Mouse (Mus musculus): Measurements from ENCODE around the gene Tada3. TPM values are rescaled to one million over a fixed set of nuclear protein-coding genes. Genes with fewer than 3 reads are reported as not detected.

Gene Tada3
- polyA plus RNA-seq, 1 experiment, result 31.6 TPM

- Histone ChIP-seq H3K36me3 (ENCODE audit: control insufficient read depth, insufficient read depth, low read length) (no peaks in the 10 kb centered on the region), H3K27ac (ENCODE audit: control insufficient read depth, insufficient read depth, low read length) (no peak overlapping the region), H3K4me1 (replicated peaks; ENCODE audit: control insufficient read depth, insufficient read depth, low read length) (peaks cover 12% of the 10 kb centered on the region), H3K4me3 (ENCODE audit: control insufficient read depth, insufficient read depth, low read length) (peak overlapping the region; percentile 70), H3K27me3 (ENCODE audit: control insufficient read depth, insufficient read depth, low read length) (no peaks in the 10 kb centered on the region)
- WGBS, result 14% methylated on average over 16 of the region's 16 CpGs
- TF ChIP-seq POLR2A (IDR thresholded peaks at IDR 0.05; ENCODE audit: control insufficient read depth, extremely low read depth, insufficient read depth, low read length, poor library complexity) (no peak), CTCF (IDR thresholded peaks at IDR 0.05; ENCODE audit: borderline replicate concordance, control insufficient read depth, extremely low read depth, insufficient read depth, low read length, poor library complexity) (no peak)
- DNase-seq, result no peak
Measured at GRCm38 (mm10) chr6:113418441-113419198, 40.9 kb upstream of the Tada3 start.

DNA sequence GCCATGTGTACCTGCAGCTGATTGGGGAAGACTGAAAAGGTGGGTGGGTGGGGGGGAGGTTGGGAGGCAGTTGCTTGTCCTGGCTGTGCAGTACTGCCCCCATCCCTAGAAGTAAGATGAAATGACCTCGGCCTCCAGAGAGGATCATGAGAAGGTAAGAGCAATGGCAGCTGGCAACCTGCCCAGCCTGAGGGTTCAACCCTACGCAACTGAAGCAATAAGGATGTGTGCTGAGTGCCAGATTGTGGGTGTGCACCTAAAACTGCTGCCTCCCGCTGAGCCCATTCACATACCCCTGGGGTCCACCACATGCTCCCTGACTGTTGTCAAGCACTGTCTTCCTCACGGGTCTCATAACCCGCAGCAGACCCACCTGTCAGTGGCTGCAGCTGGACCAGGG is 38.7 kb upstream of the Tada3 start:
- no peak overlapping the region for H3K4me3 ChIP-seq (ENCODE audit: control insufficient read depth, insufficient read depth, low read length)
- DNase-seq, result no peak
- no peak overlapping the region for H3K27ac ChIP-seq (ENCODE audit: control insufficient read depth, insufficient read depth, low read length)
- 93% methylated on average over 5 of the region's 5 CpGs for WGBS
- no peaks in the 10 kb centered on the region for H3K27me3 ChIP-seq (ENCODE audit: control insufficient read depth, insufficient read depth, low read length)
- H3K4me1 ChIP-seq (replicated peaks; ENCODE audit: control insufficient read depth, insufficient read depth, low read length), result peaks cover 12% of the 10 kb centered on the region
- TF ChIP-seq POLR2A (IDR thresholded peaks at IDR 0.05; ENCODE audit: control insufficient read depth, extremely low read depth, insufficient read depth, low read length, poor library complexity), result no peak
- TF ChIP-seq CTCF (IDR thresholded peaks at IDR 0.05; ENCODE audit: borderline replicate concordance, control insufficient read depth, extremely low read depth, insufficient read depth, low read length, poor library complexity), result no peak
- H3K36me3 ChIP-seq (ENCODE audit: control insufficient read depth, insufficient read depth, low read length), result no peaks in the 10 kb centered on the region

GRCm38 (mm10) chr6:113410001-113410400 is 32.3 kb upstream of the Tada3 start:
- Histone ChIP-seq H3K27ac (ENCODE audit: control insufficient read depth, insufficient read depth, low read length) (no peak overlapping the region), H3K4me3 (ENCODE audit: control insufficient read depth, insufficient read depth, low read length) (no peak overlapping the region), H3K36me3 (ENCODE audit: control insufficient read depth, insufficient read depth, low read length) (0 out of 2 replicates have a peak, but pooled peaks cover 4% of the 10 kb centered on the region), H3K4me1 (replicated peaks; ENCODE audit: control insufficient read depth, insufficient read depth, low read length) (no peaks in the 10 kb centered on the region), H3K27me3 (ENCODE audit: control insufficient read depth, insufficient read depth, low read length) (no peaks in the 10 kb centered on the region)
- DNase-seq, result no peak
- TF ChIP-seq CTCF (IDR thresholded peaks at IDR 0.05; ENCODE audit: borderline replicate concordance, control insufficient read depth, extremely low read depth, insufficient read depth, low read length, poor library complexity) (no peak), POLR2A (IDR thresholded peaks at IDR 0.05; ENCODE audit: control insufficient read depth, extremely low read depth, insufficient read depth, low read length, poor library complexity) (no peak)
- WGBS, result 95% methylated on average over 1 of the region's 1 CpGs

GRCm38 (mm10) chr6:113406683-113407082 is 29.0 kb upstream of the Tada3 start:
- DNase-seq, result peak; percentile 23

GRCm38 (mm10) chr6:113405483-113405882 is 27.8 kb upstream of the Tada3 start:
- DNase-seq, result no peak
- Histone ChIP-seq H3K4me1 (replicated peaks; ENCODE audit: control insufficient read depth, insufficient read depth, low read length) (no peaks in the 10 kb centered on the region), H3K4me3 (ENCODE audit: control insufficient read depth, insufficient read depth, low read length) (no peak overlapping the region), H3K27me3 (ENCODE audit: control insufficient read depth, insufficient read depth, low read length) (no peaks in the 10 kb centered on the region), H3K27ac (ENCODE audit: control insufficient read depth, insufficient read depth, low read length) (no peak overlapping the region), H3K36me3 (ENCODE audit: control insufficient read depth, insufficient read depth, low read length) (0 out of 2 replicates have a peak, but pooled peaks cover 6% of the 10 kb centered on the region)
- TF ChIP-seq POLR2A (IDR thresholded peaks at IDR 0.05; ENCODE audit: control insufficient read depth, extremely low read depth, insufficient read depth, low read length, poor library complexity) (no peak), CTCF (IDR thresholded peaks at IDR 0.05; ENCODE audit: borderline replicate concordance, control insufficient read depth, extremely low read depth, insufficient read depth, low read length, poor library complexity) (no peak)
- WGBS, result 95% methylated on average over 6 of the region's 6 CpGs

More at GRCm38 (mm10) chr6:113406683-113407082, 29.0 kb upstream of the Tada3 start:
- Histone ChIP-seq H3K4me3 (ENCODE audit: control insufficient read depth, insufficient read depth, low read length) (no peak overlapping the region), H3K36me3 (ENCODE audit: control insufficient read depth, insufficient read depth, low read length) (0 out of 2 replicates have a peak, but pooled peaks cover 4% of the 10 kb centered on the region), H3K4me1 (replicated peaks; ENCODE audit: control insufficient read depth, insufficient read depth, low read length) (no peaks in the 10 kb centered on the region), H3K27ac (ENCODE audit: control insufficient read depth, insufficient read depth, low read length) (no peak overlapping the region), H3K27me3 (ENCODE audit: control insufficient read depth, insufficient read depth, low read length) (no peaks in the 10 kb centered on the region)
- WGBS, result 90% methylated on average over 9 of the region's 9 CpGs
- TF ChIP-seq POLR2A (IDR thresholded peaks at IDR 0.05; ENCODE audit: control insufficient read depth, extremely low read depth, insufficient read depth, low read length, poor library complexity) (no peak), CTCF (IDR thresholded peaks at IDR 0.05; ENCODE audit: borderline replicate concordance, control insufficient read depth, extremely low read depth, insufficient read depth, low read length, poor library complexity) (no peak)

DNA sequence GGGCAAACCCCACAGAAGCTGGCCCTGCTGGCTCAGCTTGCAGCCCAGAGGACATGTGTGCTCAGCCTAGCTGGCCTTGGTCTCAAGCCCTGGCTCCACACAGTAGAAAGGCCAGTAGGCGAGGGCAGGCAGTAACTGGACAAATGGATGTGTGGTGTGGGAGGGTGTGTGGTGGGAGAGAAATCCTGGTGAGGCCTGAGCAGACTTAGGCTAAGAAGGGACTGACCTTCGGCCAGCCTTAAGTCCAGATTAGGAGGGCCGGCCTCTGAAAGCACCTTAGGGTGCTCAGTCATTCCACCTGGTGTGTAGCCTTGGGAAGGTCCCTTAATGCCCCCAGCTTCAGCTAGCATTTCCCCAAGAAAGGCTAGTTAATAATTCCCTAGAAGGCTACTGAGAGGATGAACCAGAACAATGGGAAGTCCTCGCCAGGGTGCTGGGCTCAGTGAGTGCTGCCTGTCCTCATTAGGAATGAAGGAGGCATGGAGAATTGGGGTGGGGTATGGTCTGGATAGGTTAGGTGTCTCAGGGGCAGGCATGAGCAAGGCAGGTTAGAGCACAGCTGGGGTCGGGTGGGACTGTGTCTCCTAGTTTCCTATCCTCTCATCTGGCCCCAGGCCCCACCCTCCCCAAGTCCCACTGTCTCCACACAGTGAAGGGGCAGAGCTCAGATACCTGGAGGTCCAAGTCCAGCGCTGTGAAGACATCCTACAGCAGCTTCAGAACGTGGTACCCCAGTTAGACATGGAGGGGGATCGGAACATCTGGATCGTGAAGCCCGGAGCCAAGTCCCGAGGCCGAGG is 27.2 kb upstream of the Tada3 start:
- DNase-seq, result no peak
- Histone ChIP-seq H3K36me3 (ENCODE audit: control insufficient read depth, insufficient read depth, low read length) (0 out of 2 replicates have a peak, but pooled peaks cover 6% of the 10 kb centered on the region), H3K27me3 (ENCODE audit: control insufficient read depth, insufficient read depth, low read length) (no peaks in the 10 kb centered on the region), H3K4me1 (replicated peaks; ENCODE audit: control insufficient read depth, insufficient read depth, low read length) (no peaks in the 10 kb centered on the region), H3K4me3 (ENCODE audit: control insufficient read depth, insufficient read depth, low read length) (no peak overlapping the region), H3K27ac (ENCODE audit: control insufficient read depth, insufficient read depth, low read length) (no peak overlapping the region)
- TF ChIP-seq CTCF (IDR thresholded peaks at IDR 0.05; ENCODE audit: borderline replicate concordance, control insufficient read depth, extremely low read depth, insufficient read depth, low read length, poor library complexity) (no peak), POLR2A (IDR thresholded peaks at IDR 0.05; ENCODE audit: control insufficient read depth, extremely low read depth, insufficient read depth, low read length, poor library complexity) (no peak)
- 92% methylated on average over 12 of the region's 12 CpGs for WGBS
